Mouse (Mus musculus): Measurements from ENCODE around the gene Phox2a. TPM values are rescaled to one million over a fixed set of nuclear protein-coding genes. Genes with fewer than 3 reads are reported as not detected.

The Phox2a gene
- total RNA-seq, 2 experiments from 2014 or later, result not detected

DNA sequence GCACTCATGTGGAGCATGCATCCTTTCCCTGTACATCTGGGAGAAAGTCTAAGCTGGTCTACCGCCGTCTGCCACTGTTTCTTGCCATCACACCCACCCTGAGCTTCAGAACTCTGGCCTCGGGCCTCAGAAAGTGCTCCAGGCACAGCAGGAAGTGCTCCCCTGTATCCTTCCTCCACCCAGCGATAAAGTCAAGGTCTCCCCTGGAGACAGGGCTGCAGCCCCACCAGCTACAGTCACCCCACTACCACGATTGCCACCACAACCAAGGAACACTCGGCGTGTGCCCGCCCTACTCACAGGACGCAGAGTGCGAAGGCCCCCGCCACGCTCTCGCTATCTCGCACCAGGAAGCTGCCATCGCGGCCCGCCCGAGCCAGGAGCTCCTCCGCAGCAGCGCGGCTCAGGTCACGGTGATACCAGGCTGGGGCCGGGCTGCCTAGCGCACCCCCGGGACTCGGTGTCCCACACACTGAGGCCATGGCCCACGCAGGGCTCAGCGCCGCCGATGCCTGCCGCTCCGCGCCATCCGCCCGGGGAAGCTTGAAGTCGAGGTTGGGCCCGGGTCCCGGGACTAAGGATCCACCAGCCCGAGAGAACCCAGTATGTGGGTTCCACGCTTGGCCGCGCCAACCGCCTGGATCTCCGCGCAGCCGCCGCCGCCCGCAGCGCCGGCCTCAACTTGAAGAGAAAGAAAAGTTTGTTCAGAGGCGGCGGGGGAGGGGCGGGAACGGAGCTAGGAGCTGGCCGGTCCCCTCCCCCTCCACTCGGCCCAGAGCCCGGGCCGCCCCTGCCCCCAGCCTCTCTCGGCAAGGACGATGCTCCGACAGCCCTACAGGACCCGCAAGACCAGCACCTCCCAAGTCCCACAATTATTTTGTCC lies 18.4 kb downstream of the Phox2a start:
- DNase-seq (ENCODE audit: low spot score in 2 of 2), result peak; percentile 45 to 50
- intact Hi-C loops (cut with DNase I), result loop anchor here (5.0 kb wide), 3 partner anchors 46 to 159 kb away; no protein-coding TSS in a partner anchor

DNA sequence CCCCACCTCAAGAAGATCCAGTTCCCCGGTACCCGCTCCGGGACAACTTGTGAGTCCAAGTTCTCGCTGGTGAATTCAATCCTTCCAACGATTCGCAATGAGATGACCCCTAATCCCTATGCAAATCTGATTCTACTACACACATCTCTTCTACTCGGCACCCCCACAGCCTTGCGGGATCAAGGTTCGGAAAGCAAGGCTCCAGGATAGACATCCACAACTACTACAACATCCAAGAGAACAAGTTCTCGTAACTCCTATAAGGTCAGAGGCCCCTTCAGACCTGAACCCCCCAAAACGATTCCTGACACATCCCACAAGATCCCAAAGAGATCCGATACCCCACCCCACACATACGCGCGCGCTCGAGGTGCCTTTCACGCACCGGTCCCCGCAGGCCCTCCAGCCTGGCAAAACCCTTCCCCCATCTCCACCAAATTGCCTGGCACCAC lies 19.1 kb downstream of the Phox2a start:
- intact Hi-C loops (cut with DNase I), result loop anchor here (5.0 kb wide), 3 partner anchors 45 to 160 kb away; no protein-coding TSS in a partner anchor

DNA sequence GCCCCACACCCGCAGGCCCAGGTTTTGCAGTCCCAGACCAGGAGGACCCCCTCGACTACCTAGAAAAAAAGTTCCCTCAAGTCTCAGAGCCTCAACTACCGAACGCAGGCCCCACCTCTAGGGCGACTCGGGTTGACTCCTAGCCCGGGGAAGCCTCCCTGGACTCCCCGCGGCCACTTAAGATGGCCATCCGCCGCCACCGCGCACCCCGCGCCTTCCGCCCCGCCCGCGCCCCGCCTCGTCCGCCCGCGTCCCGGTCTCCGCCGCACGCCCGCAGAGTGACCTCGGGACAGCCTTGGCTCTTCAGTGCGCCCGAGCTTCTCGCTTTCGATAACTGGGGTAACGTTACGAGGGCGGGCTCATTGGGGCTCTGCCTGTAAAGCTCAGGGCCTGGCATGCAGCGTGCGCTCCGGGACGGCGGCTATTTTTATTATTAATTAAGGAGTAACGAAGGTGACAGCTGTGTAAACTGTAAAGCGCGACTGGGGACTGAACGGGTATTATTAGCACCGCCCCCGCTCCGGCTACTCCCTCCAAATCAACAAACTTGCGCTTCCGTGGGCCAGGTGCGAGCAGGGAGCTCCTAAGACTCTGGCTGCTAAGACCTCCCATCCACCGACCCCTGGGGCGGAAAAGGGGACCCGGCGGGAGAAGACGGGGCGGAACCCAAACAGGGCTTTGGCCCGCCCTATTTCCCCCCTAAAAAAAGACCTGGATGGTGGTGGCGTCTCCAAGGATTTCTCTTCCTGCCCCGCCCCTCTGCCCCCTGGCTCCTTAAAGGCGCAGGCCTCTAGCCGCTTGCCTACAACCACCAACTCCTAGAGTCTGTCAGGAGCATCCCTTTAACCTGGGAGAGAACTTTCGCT lies 19.7 kb downstream of the Phox2a start, which contains the start of gene Inppl1:
TSS of gene Inppl1 (minus strand) at position 624 of the 866 bp plus-strand sequence.
- intact Hi-C loops (cut with DNase I), result loop anchor here (5.0 kb wide), 3 partner anchors 44 to 161 kb away; no protein-coding TSS in a partner anchor
- peak; percentile 76 to 89 for DNase-seq (ENCODE audit: low spot score in 2 of 2)

More for the DNA sequence above, 19.1 kb downstream of the Phox2a start:
- peak in 1 of 2 experiments; percentile 15 for DNase-seq (ENCODE audit: low spot score in 2 of 2)

DNA sequence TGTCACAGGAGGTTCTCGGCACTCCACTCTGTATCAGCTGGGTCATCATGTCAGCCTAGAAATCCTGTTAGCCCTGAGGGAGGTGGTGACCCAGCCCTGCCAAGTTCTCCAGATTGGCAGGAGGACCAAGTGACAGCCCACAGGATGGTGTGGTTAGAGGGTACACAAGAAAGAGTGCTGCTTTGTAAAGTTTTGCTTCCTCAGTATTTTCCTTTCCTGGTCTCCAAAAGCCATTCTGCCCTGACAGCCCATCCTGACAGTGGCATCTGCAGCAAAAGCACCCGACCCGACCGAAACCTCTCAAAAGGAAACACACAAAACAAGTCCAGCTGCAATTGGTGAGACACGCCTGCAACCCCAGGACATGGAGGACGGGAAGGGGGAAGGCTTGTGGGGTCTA lies 26.1 kb downstream of the Phox2a start:
- intact Hi-C loops (cut with DNase I), result no loop called here
- DNase-seq (ENCODE audit: low spot score in 2 of 2), result no peak

DNA sequence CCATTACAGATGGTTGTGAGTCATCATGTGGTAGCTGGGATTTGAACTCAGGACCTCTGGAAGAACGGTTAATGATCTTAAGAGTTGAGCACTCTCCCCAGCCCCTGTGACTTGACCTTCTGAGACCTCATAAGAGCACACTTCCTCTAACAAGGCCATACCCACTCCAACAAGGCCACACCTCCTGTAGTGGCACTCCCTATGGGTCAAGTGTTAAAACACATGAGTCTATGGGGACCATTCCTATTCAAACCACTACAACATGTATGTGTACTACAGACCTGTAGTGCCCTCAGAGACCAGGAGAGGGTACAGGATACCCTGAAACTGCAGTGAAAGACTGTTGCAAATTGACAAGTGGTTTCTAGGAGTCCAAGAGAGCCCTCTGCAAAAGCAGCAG lies 29.8 kb downstream of the Phox2a start:
- DNase-seq (ENCODE audit: low spot score in 2 of 2), result no peak
- intact Hi-C loops (cut with DNase I), result no loop called here

DNA sequence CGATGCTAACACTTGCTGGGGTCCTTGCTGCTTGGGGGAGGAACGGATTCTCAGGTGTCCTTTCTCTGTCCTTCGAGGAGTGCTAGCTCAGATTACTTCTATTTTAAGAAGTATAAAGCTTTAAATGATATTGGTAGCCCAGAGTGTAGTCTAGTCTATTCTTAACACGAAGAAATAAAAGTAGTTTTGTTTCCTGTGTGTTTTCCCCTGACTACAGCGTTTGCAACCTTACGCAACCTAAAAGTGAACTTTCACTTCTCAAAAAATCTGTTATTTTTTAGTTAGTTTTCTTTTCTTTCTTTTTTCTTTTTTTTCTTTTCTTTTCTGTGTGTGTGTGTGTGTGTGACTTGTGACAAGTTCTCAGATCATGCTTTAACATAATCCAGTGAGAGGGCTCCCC lies 33.6 kb downstream of the Phox2a start:
- intact Hi-C loops (cut with DNase I), result no loop called here

DNA sequence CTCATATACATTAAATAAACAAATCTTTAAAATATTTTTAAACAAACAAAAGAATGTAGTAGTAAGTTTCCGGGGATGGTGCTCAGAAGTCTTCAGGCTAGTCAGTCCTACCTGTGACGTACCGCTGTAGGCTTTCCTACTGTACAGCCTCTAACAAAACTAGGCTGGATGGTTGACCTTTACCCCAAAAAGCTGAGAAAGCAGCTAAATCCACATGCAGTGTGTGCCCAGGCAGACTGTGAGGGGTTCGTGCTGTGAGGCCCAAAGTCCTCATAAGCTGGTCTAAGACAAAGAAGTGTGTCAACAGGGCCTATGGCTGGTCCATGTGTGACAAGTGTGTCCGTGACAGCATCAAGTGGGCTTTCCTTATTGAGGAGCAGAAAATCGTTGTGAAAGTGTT lies 34.7 kb downstream of the Phox2a start:
- intact Hi-C loops (cut with DNase I), result no loop called here
- no peak for DNase-seq (ENCODE audit: low spot score in 2 of 2)

More for the DNA sequence above, 33.6 kb downstream of the Phox2a start:
- DNase-seq (ENCODE audit: low spot score in 2 of 2), result no peak

DNA sequence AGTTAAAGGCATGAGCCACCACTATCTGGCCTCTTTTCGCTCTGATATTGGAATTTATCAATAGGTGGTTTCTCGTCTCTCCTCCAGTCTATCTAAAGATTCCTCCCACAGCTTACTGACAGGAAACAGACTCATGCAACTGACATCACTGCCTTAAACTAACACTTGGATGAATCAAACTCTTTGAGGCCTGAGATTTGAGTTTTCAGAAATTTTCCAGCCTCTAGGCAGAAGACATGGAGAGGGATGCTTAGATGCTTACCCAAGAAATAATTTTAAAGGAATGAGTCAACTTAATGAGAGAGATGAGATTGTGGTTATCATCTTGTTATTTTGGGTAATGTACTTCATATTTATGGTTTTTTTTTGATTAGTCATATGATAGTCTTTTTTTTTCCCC lies 35.7 kb downstream of the Phox2a start:
- DNase-seq (ENCODE audit: low spot score in 2 of 2), result no peak
- intact Hi-C loops (cut with DNase I), result no loop called here

DNA sequence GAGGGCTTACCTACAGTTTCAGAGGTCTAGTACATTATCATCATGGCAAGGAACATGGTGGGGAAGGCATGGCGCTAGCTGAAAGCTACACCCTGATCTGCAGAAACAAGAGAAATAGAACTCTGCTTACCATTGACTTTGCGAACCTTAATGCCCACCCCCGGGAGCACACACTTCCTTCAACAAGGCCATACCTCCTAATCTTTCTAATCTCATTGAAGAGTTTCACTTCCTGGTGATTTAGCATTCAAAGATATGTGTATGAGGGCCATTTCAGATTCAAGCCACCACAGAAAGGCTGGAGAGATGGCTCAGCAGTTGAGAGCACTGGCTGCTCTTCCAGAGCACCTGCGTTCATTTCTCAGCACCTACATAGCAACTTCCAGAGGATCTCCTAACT lies 39.0 kb downstream of the Phox2a start, which contains the start of gene Folr2:
TSS of gene Folr2 (minus strand) at position 101 of the 400 bp plus-strand sequence.
- no peak for DNase-seq (ENCODE audit: low spot score in 2 of 2)
- intact Hi-C loops (cut with DNase I), result no loop called here

DNA sequence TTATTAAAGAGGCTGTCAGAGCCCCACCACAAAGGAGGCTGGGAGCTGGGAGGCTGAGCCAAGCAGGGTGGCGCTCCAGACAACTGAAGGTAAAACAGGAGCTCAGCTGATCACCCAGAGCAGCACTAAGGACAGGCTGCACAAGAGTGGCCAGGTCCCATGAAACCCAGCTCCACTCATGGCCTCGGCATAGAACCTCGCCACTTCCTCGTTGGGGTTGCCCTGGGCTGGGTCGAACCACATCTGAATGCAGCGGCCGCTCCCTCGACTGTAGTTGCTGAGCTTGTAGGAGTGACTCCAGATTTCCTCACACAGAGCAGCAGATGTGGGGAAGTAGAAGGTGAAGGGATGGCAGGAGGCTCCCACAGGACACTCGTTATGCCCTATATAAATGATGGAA lies 40.2 kb downstream of the Phox2a start:
- DNase-seq (ENCODE audit: low spot score in 2 of 2), result no peak
- intact Hi-C loops (cut with DNase I), result no loop called here

DNA sequence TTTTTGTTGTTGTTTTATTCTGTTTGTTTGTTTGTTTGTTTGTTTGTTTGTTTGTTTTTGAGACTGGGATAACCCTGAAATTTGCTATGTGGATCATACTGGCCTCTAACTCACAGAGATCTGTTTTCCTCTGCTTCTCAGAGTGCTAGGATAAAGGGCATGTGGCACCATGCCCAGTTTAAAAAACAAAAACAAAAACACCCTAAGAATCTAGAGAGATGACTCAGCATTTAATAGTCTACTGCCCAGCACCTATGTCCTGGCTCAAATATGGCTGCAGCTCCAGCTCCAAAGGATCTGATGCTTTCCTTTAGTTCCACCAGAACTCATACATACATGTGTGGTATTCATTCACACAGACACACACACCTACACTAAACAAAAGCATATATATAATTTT lies 42.9 kb downstream of the Phox2a start:
- no peak for DNase-seq (ENCODE audit: low spot score in 2 of 2)
- intact Hi-C loops (cut with DNase I), result no loop called here

DNA sequence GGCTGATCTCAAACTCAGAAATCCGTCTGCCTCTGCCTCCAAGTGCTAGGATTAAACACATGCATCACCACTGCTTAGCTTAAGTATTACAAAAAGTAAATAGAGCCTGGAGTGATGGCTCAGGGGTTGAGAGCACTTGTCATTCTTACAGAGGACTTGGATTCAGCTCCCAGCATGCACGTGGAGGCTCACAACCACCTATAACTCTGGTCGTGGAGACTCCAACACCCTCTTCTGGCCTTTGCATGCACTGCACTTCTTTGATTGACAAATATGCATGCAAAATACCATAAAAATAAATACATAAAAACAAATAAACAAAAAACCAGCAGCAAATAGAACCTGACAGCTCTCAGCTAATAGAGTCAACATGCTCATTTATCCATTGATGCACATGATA lies 44.2 kb downstream of the Phox2a start:
- DNase-seq (ENCODE audit: low spot score in 2 of 2), result no peak
- intact Hi-C loops (cut with DNase I), result no loop called here

DNA sequence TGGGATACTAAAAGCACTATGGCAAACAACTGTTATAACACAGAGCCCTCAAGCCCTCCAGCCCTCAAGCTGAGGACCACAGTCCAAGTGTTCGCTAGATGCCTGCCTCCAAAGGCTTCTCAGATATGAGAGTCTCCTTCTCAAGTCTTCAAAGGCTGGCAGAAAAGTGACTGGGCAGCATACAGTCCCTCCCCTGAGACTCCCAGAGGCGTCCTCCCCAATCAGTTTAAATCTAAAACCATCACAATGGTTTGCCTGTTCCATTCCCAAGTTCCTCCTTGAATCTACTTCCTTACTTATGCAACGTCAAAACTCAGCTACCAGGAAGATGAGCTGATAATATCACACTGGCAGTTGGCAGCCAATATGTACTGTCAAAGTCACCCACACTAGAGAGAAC lies 45.3 kb downstream of the Phox2a start, which contains the start of gene Anapc15:
TSS of gene Anapc15 (plus strand) at position 301 of the 400 bp plus-strand sequence.
- DNase-seq (ENCODE audit: low spot score in 2 of 2), result no peak
- intact Hi-C loops (cut with DNase I), result no loop called here

DNA sequence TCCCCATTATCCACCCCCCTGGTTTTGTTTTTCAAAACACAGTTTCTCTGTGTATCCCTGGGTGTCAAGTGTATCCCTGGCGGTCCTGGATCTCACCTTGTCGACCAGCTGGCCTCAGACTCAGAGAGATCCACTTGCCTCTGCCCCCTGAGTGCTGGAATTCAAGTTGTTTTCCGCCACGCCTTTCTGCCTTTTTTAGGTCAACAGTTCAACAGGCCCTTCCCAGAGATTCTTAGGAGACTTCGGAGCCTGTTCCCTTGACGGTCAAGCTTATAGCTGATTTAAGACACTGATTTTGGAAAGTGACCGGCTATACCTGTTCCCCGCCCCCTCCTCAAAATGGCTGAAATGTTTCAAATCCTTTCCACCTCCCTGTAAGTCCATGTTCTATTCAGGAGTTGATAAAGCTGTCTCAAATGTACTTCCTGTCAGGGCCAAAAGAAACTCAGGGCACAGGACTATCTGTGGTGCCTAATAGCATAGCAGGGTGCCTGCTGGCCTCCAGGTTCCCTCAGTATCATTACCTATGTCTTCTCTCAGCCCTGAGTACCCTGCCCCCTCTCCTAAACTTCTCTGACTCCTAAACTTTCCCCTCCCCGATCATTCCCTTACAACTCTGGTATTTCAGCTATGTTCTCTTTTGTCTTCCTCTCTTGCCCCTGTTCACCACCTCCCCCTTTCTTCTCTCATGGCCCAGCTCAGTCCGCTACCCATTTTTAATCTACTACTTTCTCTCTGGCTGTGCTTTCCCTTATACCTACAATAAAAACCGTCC lies 48.6 kb downstream of the Phox2a start:
- DNase-seq (ENCODE audit: low spot score in 2 of 2), result no peak
- intact Hi-C loops (cut with DNase I), result no loop called here

DNA sequence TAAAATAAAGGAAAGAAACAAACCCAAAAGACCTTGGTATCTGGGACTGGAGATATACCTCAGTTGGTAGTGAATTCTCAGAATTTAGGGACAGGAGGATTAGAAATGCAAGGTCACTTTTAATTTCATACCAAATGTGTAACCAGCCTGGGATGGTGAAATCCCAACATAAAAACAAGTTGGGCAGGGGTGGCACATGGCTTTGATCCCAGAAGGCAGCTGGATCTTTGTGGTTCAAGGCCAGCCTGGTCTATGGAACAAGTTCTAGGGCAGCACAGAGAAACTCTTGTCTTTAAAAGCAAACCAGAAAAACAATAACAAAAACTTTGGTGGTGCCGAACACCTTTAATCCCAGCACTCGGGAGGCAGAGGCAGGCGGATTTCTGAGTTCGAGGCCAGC lies 49.4 kb downstream of the Phox2a start:
- intact Hi-C loops (cut with DNase I), result no loop called here
- DNase-seq (ENCODE audit: low spot score in 2 of 2), result no peak

DNA sequence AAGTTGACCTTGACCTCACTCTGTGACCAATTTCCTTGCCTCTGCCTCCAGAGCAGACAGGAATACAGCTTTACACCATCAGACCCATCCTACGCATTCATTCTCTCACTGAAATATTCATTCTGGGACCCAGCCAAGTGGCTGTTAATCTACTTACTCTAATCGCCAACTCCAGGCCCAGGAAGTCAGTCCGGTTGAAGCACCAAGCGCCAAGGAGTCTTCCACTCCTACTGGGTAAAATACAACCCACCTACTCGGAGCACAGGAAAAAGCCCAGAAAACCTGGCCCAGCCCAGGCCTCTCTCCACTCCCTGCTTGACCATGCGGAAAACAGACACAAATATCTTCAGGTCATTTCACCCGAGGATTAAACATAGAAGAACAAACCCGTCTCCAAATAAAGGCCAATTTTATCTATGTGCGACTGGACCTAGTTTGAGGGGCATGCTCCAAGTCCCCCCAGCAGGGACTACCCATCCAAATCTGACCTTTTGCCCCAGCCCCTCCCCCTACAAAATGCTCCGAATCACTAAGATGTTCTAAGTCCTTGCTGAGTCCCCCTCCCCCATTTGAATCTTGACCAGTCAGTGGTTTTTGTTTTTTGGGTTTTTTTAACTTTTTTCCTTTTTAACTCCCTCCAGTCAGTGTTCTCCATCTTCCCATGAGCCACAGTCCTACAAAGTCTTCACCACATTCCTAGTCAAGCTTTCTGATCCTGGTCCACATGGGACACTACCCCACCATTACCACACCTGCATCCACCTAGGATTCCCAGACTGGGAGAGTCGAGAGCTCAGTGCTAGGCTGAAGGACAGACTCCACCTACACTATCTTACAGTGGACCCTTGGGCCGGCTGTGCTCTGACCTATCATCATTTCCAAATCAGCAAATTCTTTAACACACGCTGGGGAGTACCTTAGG lies 50.4 kb downstream of the Phox2a start:
- intact Hi-C loops (cut with DNase I), result no loop called here
- DNase-seq (ENCODE audit: low spot score in 2 of 2), result no peak

DNA sequence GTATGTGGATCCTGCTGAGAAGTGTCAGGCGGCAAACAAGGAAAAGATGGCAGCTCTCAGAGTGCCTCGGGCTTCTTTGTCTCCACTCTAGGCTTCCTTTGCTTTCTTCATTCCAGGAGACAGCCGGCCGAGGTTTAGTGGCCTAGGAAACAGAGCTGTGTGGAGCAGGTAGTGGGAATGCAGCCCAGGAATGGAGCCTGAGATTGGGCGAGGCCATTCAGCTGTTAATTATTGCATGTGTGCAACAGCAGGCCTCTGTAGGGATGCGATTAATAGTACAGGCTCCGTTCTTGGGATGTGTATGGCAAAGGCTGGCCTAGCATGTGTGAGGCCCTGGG lies 51.0 kb downstream of the Phox2a start:
- intact Hi-C loops (cut with DNase I), result no loop called here

DNA sequence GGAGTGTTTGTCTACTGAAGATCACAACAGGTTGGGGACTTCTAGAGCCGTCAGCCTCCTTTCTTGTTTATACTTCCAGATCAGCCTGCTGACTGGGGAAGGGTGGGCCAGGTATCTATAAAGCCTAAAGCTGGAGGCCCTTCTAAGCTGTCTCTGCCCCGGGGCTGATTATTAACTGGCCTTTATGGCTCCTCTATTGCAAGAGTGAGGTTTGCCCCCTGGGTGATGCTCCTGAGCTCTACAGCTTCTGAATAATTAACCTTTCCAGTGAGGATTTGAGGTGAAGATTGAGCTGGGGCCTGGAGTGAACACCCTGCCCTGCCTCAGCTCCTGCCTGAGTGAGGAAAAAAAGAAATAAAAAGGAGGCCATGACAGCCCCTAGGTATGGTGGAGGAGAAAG lies 52.5 kb downstream of the Phox2a start, which contains the start of gene Folr1:
TSS of gene Folr1 (minus strand) at position 160 of the 400 bp plus-strand sequence.
- intact Hi-C loops (cut with DNase I), result no loop called here
- DNase-seq (ENCODE audit: low spot score in 2 of 2), result no peak

More for the DNA sequence above, 51.0 kb downstream of the Phox2a start:
- no peak for DNase-seq (ENCODE audit: low spot score in 2 of 2)
